25 mouse cellular contexts compared by ENCODE assay signal in the genomic region with DNA sequence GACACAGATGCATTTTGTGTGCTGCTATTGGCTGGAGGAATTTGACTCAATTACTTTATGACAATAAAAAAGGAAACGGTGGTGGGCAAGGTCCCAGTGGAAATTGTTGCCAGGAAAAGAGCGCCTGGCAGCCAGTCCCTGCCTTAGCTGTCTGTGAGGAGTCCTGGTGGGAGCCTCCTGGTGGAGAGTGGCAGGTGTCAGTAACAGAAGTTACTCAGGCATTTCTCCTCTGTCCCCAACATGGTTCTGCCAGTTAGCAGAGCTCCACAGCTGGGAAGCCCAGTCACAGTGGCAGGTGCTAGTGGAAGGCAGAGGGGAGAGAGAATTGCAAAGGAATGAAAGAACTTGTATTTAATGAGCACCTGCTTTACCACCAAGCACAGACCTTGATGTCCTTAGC.
DNase-seq lines count a peak whose midpoint lies in the region; ATAC-seq and TF ChIP-seq lines count a peak whose summit lies in the region.
"Had no signal": no experiment of that assay in that cellular context is flagged by ENCODE, and none has a peak within 500 bp of the region (broad histone marks: within the 10 kb centered on the region; RNA-seq: fewer than 3 reads in every experiment).

No protein-coding gene starts in this region.

- WGBS in heart, adult 2 months: 33% methylated on average over 2 of the region's 2 CpGs
- 68% methylated on average over 2 of the region's 2 CpGs for WGBS in heart, embryonic 11.5 days (ENCODE audit: insufficient replicate concordance)

- no peaks in the 10 kb centered on the region for H3K36me3 ChIP-seq in heart, adult 2 months (ENCODE audit: control insufficient read depth, insufficient read depth, low read length)
- no peaks in the 10 kb centered on the region for H3K36me3 ChIP-seq in heart, embryonic 11.5 days (ENCODE audit: control insufficient read depth, insufficient read depth, low read length)
- H3K36me3 ChIP-seq: embryonic facial prominence, embryonic 10.5 days; heart, embryonic 15.5 days; kidney, embryonic 15.5 days; liver, embryonic 15.5 days; lung, embryonic 15.5 days; neural tube, embryonic 12.5 days had no signal

- H3K27me3 ChIP-seq in heart, adult 2 months (ENCODE audit: control insufficient read depth, insufficient read depth, low read length): no peaks in the 10 kb centered on the region
- no peaks in the 10 kb centered on the region for H3K27me3 ChIP-seq in heart, embryonic 11.5 days (ENCODE audit: control insufficient read depth, insufficient read depth, low read length)
- H3K27me3 ChIP-seq: heart, embryonic 15.5 days; kidney, embryonic 15.5 days; liver, embryonic 15.5 days; lung, embryonic 15.5 days; neural tube, embryonic 12.5 days had no signal

- H3K27ac ChIP-seq in heart, adult 2 months: no peak overlapping the region
- H3K27ac ChIP-seq in heart, embryonic 11.5 days (ENCODE audit: low read depth, low read length): no peak overlapping the region
- H3K27ac ChIP-seq: embryonic facial prominence, embryonic 10.5 days; heart, embryonic 15.5 days; kidney, embryonic 15.5 days; liver, embryonic 15.5 days; lung, embryonic 15.5 days; macrophage; neural tube, embryonic 12.5 days; stomach, postnatal 0 days had no signal

- no peaks in the 10 kb centered on the region for H3K4me1 ChIP-seq in heart, adult 2 months (ENCODE audit: control insufficient read depth, insufficient read depth, low read length)
- H3K4me1 ChIP-seq in heart, embryonic 11.5 days (ENCODE audit: control insufficient read depth, insufficient read depth, low read length): no peaks in the 10 kb centered on the region
- H3K4me1 ChIP-seq: embryonic facial prominence, embryonic 10.5 days; heart, embryonic 15.5 days; kidney, embryonic 15.5 days; liver, embryonic 15.5 days; lung, embryonic 15.5 days; neural tube, embryonic 12.5 days had no signal

- H3K9me3 ChIP-seq in heart, embryonic 11.5 days (replicated peaks; ENCODE audit: control insufficient read depth, low read length): no peaks in the 10 kb centered on the region
- H3K9me3 ChIP-seq: embryonic facial prominence, embryonic 10.5 days; heart, embryonic 15.5 days; kidney, embryonic 15.5 days; liver, embryonic 15.5 days; lung, embryonic 15.5 days; neural tube, embryonic 12.5 days had no signal

- no peak overlapping the region for H3K9ac ChIP-seq in heart, adult 2 months (ENCODE audit: low read depth, low read length)
- no peak overlapping the region for H3K9ac ChIP-seq in heart, embryonic 11.5 days (ENCODE audit: low read depth, low read length)
- H3K9ac ChIP-seq: heart, embryonic 15.5 days; kidney, embryonic 15.5 days; liver, embryonic 15.5 days; lung, embryonic 15.5 days; neural tube, embryonic 12.5 days had no signal

- DNase-seq in cerebellum, postnatal 14 days: peak; percentile 17 to 45
- no peak for DNase-seq in heart, adult 2 months
- DNase-seq in layer of hippocampus, postnatal 14 days (ENCODE audit: low spot score in 2 of 2): peak; percentile 49 to 52
- no peak for DNase-seq in layer of hippocampus, postnatal 25 days (ENCODE audit: extremely low spot score in 1 of 2, low spot score in 1 of 2)
- DNase-seq in right cerebral cortex, postnatal 4 days: peak; percentile 44
- no peak for DNase-seq in right cerebral cortex, adult 18-20 months
- DNase-seq: adrenal gland, postnatal 14 days; cerebellum, adult 8-10 months; gastrocnemius, postnatal 36 days; heart, postnatal 36 days; kidney, adult 11 months; kidney, postnatal 4 days; liver; thymus, adult 2 months; thymus, postnatal 4 days had no signal

- no peak for TF ChIP-seq POLR2A in heart, adult 2 months (IDR thresholded peaks at IDR 0.05; ENCODE audit: insufficient read depth, low read depth, low read length)

- H3K4me3 ChIP-seq in heart, adult 2 months: no peak overlapping the region
- H3K4me3 ChIP-seq in heart, embryonic 11.5 days (ENCODE audit: low read depth, low read length): no peak overlapping the region
- H3K4me3 ChIP-seq: embryonic facial prominence, embryonic 10.5 days; heart, embryonic 15.5 days; kidney, embryonic 15.5 days; liver, embryonic 15.5 days; lung, embryonic 15.5 days; neural tube, embryonic 12.5 days had no signal

- no peak for TF ChIP-seq EP300 in heart, adult 2 months (IDR thresholded peaks at IDR 0.05; ENCODE audit: insufficient read depth, low read depth, low read length)

- H3K4me2 ChIP-seq in heart, embryonic 11.5 days: no peak overlapping the region
- H3K4me2 ChIP-seq: heart, embryonic 15.5 days; kidney, embryonic 15.5 days; liver, embryonic 15.5 days; lung, embryonic 15.5 days; neural tube, embryonic 12.5 days had no signal

- ATAC-seq in cerebellum, adult (ENCODE audit: insufficient number of reproducible peaks, low FRiP score, low TSS enrichment): no peak
- ATAC-seq in heart, embryonic 11.5 days (replicated peaks; ENCODE audit: insufficient number of reproducible peaks, low FRiP score, low TSS enrichment): no peak

- intact Hi-C loops in heart, adult 2 months (cut with DNase I): no loop called here

- no peaks in the 10 kb centered on the region for H3K79me2 ChIP-seq in heart, adult 2 months (replicated peaks; ENCODE audit: control insufficient read depth, insufficient read depth, low read length)

- TF ChIP-seq CTCF in heart, adult 2 months (IDR thresholded peaks at IDR 0.05): peak; percentile 21; the same call in 1 of the 2 replicates

Comparison
In these comparisons a context has a peak if more than half of its experiments do, and no peak if none do; other contexts are left out.
1. DNase-seq: peak in cerebellum, postnatal 14 days (2 of 2), layer of hippocampus, postnatal 14 days (2 of 2) and right cerebral cortex, postnatal 4 days (single experiment); none in heart, adult 2 months (0 of 2), layer of hippocampus, postnatal 25 days (0 of 2) and right cerebral cortex, adult 18-20 months (single experiment).